Mouse (Mus musculus): Measurements from ENCODE around the gene Usp47.

GRCm38 (mm10) chr7:112000166-112000565 lies 23.1 kb upstream of the Usp47 start:
- TF ChIP-seq EP300 (IDR thresholded peaks at IDR 0.05; ENCODE audit: low read depth in 1 of 2, low read length in 2 of 2) (no peak), POLR2A (IDR thresholded peaks at IDR 0.05; ENCODE audit: control insufficient read depth in 1 of 2, insufficient read depth in 1 of 2, low read depth in 1 of 2, low read length in 2 of 2, poor library complexity in 1 of 2) (no peak), TBP (IDR thresholded peaks at IDR 0.05; ENCODE audit: low read depth, low read length) (no peak), CHD2 (IDR thresholded peaks at IDR 0.05; ENCODE audit: low read length) (no peak), CTCF (IDR thresholded peaks at IDR 0.05 in 2 of 3, conservative IDR thresholded peaks at IDR 0.05 in 1 of 3; ENCODE audit: control insufficient read depth in 1 of 3, insufficient read depth in 1 of 3, low read depth in 2 of 3, low read length in 3 of 3, poor library complexity in 1 of 3, severe bottlenecking in 1 of 3) (no peak), MYB (IDR thresholded peaks at IDR 0.05; ENCODE audit: low read depth, low read length) (no peak), UBTF (IDR thresholded peaks at IDR 0.05; ENCODE audit: borderline replicate concordance, insufficient read depth, low read depth, low read length) (no peak), MAFK (IDR thresholded peaks at IDR 0.05; ENCODE audit: borderline replicate concordance, low read depth, low read length) (no peak), MAZ (IDR thresholded peaks at IDR 0.05; ENCODE audit: low read depth, low read length) (no peak), TAL1 (IDR thresholded peaks at IDR 0.05; ENCODE audit: low read length) (no peak), ZNF384 (IDR thresholded peaks at IDR 0.05; ENCODE audit: low read depth, low read length) (no peak)

All from MEL (cell line).